16 mouse cellular contexts compared by ENCODE assay signal in the genomic region with DNA sequence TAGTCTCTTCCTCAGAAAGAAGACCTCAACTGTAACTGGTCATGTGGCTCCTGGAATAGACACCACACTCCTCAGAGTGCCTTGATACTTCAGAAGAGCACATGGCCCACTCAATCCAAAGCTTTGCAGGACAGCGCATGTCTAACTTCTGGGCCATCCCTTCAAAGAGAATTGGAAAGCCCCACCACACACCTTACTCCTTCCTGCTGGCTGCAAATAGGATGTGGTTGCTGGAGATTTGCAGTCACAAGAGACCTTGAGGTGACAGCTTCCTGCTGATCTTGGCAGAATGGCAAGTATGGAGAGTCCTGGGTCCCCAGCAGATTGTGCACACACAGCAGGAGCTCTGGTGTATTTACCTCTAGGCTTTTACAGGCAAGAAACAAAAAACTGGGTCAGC.
DNase-seq lines count a peak whose midpoint lies in the region; ATAC-seq lines count a peak whose summit lies in the region.
"Had no signal": no experiment of that assay in that cellular context is flagged by ENCODE, and none has a peak within 500 bp of the region (broad histone marks: within the 10 kb centered on the region; RNA-seq: fewer than 3 reads in every experiment).

No protein-coding gene starts in this region.

- H3K27ac ChIP-seq in kidney, embryonic 14.5 days (ENCODE audit: low read depth, low read length) = no peak overlapping the region
- H3K27ac ChIP-seq: embryonic facial prominence, embryonic 12.5 days; forebrain, embryonic 10.5 days; left cerebral cortex, adult 2 months; limb, embryonic 15.5 days; lung, embryonic 15.5 days; stomach, embryonic 15.5 days had no signal

- no peak overlapping the region for H3K4me3 ChIP-seq in kidney, embryonic 14.5 days (ENCODE audit: low read length)
- H3K4me3 ChIP-seq: embryonic facial prominence, embryonic 12.5 days; forebrain, embryonic 10.5 days; left cerebral cortex, adult 2 months; limb, embryonic 15.5 days; lung, embryonic 15.5 days; stomach, embryonic 15.5 days had no signal

- intact Hi-C loops in left cerebral cortex, postnatal 10 days (cut with DNase I) = no loop called here

- no peaks in the 10 kb centered on the region for H3K9me3 ChIP-seq in kidney, embryonic 14.5 days (ENCODE audit: control insufficient read depth, low read length)
- H3K9me3 ChIP-seq: embryonic facial prominence, embryonic 12.5 days; forebrain, embryonic 10.5 days; limb, embryonic 15.5 days; lung, embryonic 15.5 days; stomach, embryonic 15.5 days had no signal

- no peaks in the 10 kb centered on the region for H3K36me3 ChIP-seq in kidney, embryonic 14.5 days (ENCODE audit: control insufficient read depth, insufficient read depth, low read length)
- H3K36me3 ChIP-seq: embryonic facial prominence, embryonic 12.5 days; forebrain, embryonic 10.5 days; limb, embryonic 15.5 days; lung, embryonic 15.5 days; stomach, embryonic 15.5 days had no signal

- no peak overlapping the region for H3K9ac ChIP-seq in kidney, embryonic 14.5 days (ENCODE audit: low read depth, low read length)
- H3K9ac ChIP-seq: embryonic facial prominence, embryonic 12.5 days; limb, embryonic 15.5 days; lung, embryonic 15.5 days; stomach, embryonic 15.5 days had no signal

- DNase-seq in kidney, adult 11 months = peak; percentile 17
- DNase-seq in CD4-positive, CD25-positive, alpha-beta regulatory T cell, adult 2 months (ENCODE audit: low read depth, low spot score) = peak; percentile 76
- DNase-seq in adrenal gland, postnatal 10 days = peak; percentile 52
- DNase-seq in natural killer cell, adult 2 months (ENCODE audit: low spot score in 2 of 2) = peak; percentile 55 to 57
- DNase-seq in lung, postnatal 10 days = no peak
- no peak for DNase-seq in left cerebral cortex, postnatal 10 days (ENCODE audit: extremely low spot score in 1 of 2, low spot score in 2 of 2)
- DNase-seq: cerebellum, postnatal 14 days; heart, postnatal 36 days had no signal

- peaks cover 3% of the 10 kb centered on the region; the same call in 1 of the 2 replicates for H3K4me1 ChIP-seq in kidney, embryonic 14.5 days (ENCODE audit: control insufficient read depth, insufficient read depth, low read length)
- H3K4me1 ChIP-seq: embryonic facial prominence, embryonic 12.5 days; limb, embryonic 15.5 days; lung, embryonic 15.5 days; stomach, embryonic 15.5 days had no signal

- WGBS in kidney, embryonic 14.5 days = 93% methylated on average over 1 of the region's 1 CpGs

- ATAC-seq in kidney, embryonic 14.5 days (ENCODE audit: low FRiP score, low TSS enrichment) = no peak
- ATAC-seq: intestine, embryonic 16.5 days had no signal

- no peaks in the 10 kb centered on the region for H3K27me3 ChIP-seq in kidney, embryonic 14.5 days (ENCODE audit: control insufficient read depth, insufficient read depth, low read length)
- H3K27me3 ChIP-seq: embryonic facial prominence, embryonic 12.5 days; limb, embryonic 15.5 days; lung, embryonic 15.5 days; stomach, embryonic 15.5 days had no signal

- H3K4me2 ChIP-seq in kidney, embryonic 14.5 days (replicated peaks; ENCODE audit: low read depth, low read length) = no peak overlapping the region
- H3K4me2 ChIP-seq: embryonic facial prominence, embryonic 12.5 days; limb, embryonic 15.5 days; lung, embryonic 15.5 days; stomach, embryonic 15.5 days had no signal

Comparison
In these comparisons a context has a peak if more than half of its experiments do, and no peak if none do; other contexts are left out.
1. DNase-seq: peak in kidney, adult 11 months (single experiment), CD4-positive, CD25-positive, alpha-beta regulatory T cell, adult 2 months (single experiment), adrenal gland, postnatal 10 days (single experiment) and natural killer cell, adult 2 months (2 of 2); none in lung, postnatal 10 days (single experiment) and left cerebral cortex, postnatal 10 days (0 of 2).